Mouse (Mus musculus) liver, embryonic 12.5 days (tissue): Measurements from ENCODE around the gene Gpr179. TPM values are rescaled to one million over a fixed set of nuclear protein-coding genes. Genes with fewer than 3 reads are reported as not detected.
"Not testable (repeated sequence)": the region's sequence is repeated elsewhere in the genome, so short reads cannot be mapped to it uniquely, and the experiment has no call there.

ENCODE experiments used
- ATAC-seq: fragments of 200-750 bp; cut with Nextera tagmentation; 2 replicates; pipeline ENCODE4 v1.8.0; 2017; ENCODE audit warnings: moderate number of reproducible peaks, mild to moderate bottlenecking, moderate library complexity
- H3K27ac ChIP-seq: fragments of 300-500 bp; sonication (generic); 2 replicates; pipeline ENCODE4 v1.5.1; 2016; ENCODE audit warnings: mild to moderate bottlenecking
- H3K27me3 ChIP-seq: fragments of 300-500 bp; sonication (generic); replicated peaks from 2 replicates; pipeline ENCODE4 v1.6.1; 2016; ENCODE audit warnings: mild to moderate bottlenecking, moderate library complexity
- H3K36me3 ChIP-seq: fragments of 300-500 bp; sonication (generic); 2 replicates; pipeline ENCODE4 v1.6.1; 2016; ENCODE audit warnings: mild to moderate bottlenecking, moderate library complexity
- H3K4me1 ChIP-seq: fragments of 300-500 bp; sonication (generic); 2 replicates; pipeline ENCODE4 v1.6.1; 2016
- H3K4me2 ChIP-seq: fragments of 300-500 bp; sonication (generic); 2 replicates; pipeline ENCODE4 v1.6.1; 2016; ENCODE audit warnings: mild to moderate bottlenecking, moderate library complexity
- H3K4me3 ChIP-seq: fragments of 300-500 bp; sonication (generic); 2 replicates; pipeline ENCODE4 v1.5.1; 2016; ENCODE audit warnings: mild to moderate bottlenecking, moderate library complexity
- H3K9ac ChIP-seq: fragments of 300-500 bp; sonication (generic); 2 replicates; pipeline ENCODE4 v1.6.1; 2016; ENCODE audit warnings: mild to moderate bottlenecking, moderate library complexity
- H3K9me3 ChIP-seq: fragments of 300-500 bp; sonication (generic); replicated peaks from 2 replicates; pipeline ENCODE4 v1.6.1; 2016; ENCODE audit warnings: mild to moderate bottlenecking, moderate library complexity
- WGBS: fragments of 180-500 bp; shearing (Covaris S2); methylation state at CpG from one replicate; pipeline ENCODE4 v1.1.7; 2016; ENCODE audit not compliant: insufficient replicate concordance; 5-methylcytosine and 5-hydroxymethylcytosine counted together
- polyA plus RNA-seq: library from polyadenylated mRNA; unstranded; fragments of >200 nt; fragmentation: Nextera tagmentation; extraction: Ambion mirVana; gene quantifications from 2 replicates; pipeline ENCODE4 v1.2.1, GENCODE M21; 2016

Gene Gpr179
- polyA plus RNA-seq, 1 experiment from 2014 or later: not detected

DNA sequence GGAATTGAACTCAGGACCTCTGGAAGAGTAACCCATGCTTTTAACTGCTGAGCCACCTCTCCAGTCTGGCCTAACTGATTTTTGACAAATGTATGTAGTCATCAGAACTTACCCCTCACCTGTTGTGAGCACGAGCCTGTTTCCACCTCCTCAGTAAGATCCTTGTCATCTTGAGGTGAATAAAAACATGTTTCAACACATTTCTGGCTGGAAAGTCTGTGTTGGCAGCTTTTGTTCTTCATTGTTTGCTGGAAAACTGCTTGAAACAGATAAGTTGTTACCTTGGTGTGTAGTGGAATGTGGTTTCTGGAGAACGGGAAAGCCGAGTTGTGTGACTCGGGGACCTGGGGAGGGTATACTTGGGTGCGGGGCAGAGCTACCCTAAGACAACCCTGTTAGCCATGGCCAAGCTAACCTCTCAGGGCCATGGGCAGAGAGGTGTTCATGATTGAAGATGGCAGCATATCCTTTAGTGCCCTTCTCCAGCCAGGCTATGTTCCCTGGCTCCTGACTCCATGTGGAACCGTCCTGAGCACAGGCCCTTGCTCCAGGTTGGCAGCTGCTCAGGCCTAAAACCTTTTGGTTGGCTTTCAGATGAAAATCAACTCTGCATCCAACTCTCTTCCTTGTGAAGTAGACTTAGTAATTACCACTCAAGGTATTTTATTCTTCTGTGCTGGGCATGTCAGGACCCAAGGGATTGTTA is 20.4 kb upstream of the Gpr179 start:
- H3K9me3 ChIP-seq: no peaks in the 10 kb centered on the region
- peaks cover 6% of the 10 kb centered on the region for H3K4me1 ChIP-seq
- H3K4me2 ChIP-seq: no peak overlapping the region
- H3K9ac ChIP-seq: no peak overlapping the region
- 87% methylated on average over 6 of the region's 6 CpGs for WGBS
- peaks cover 36% of the 10 kb centered on the region for H3K36me3 ChIP-seq
- H3K27ac ChIP-seq: no peak overlapping the region
- no peak for ATAC-seq
- no peaks in the 10 kb centered on the region for H3K27me3 ChIP-seq
- H3K4me3 ChIP-seq: no peak overlapping the region

GRCm38 (mm10) chr11:97370329-97371091 is 18.6 kb upstream of the Gpr179 start:
- no peak for ATAC-seq
- H3K9me3 ChIP-seq: no peaks in the 10 kb centered on the region
- peaks cover 20% of the 10 kb centered on the region for H3K36me3 ChIP-seq

GRCm38 (mm10) chr11:97368501-97368900 is 16.6 kb upstream of the Gpr179 start:
- Histone ChIP-seq H3K4me1 (peaks cover 30% of the 10 kb centered on the region), H3K27ac (no peak overlapping the region), H3K4me3 (no peak overlapping the region), H3K27me3 (no peaks in the 10 kb centered on the region), H3K9me3 (no peaks in the 10 kb centered on the region), H3K4me2 (no peak overlapping the region), H3K9ac (no peak overlapping the region), H3K36me3 (0 out of 2 replicates have a peak, but pooled peaks cover 5% of the 10 kb centered on the region)
- WGBS: 78% methylated on average over 5 of the region's 5 CpGs
- ATAC-seq: no peak

More at GRCm38 (mm10) chr11:97370329-97371091, 18.6 kb upstream of the Gpr179 start:
- no peaks in the 10 kb centered on the region for H3K27me3 ChIP-seq
- H3K4me3 ChIP-seq: no peak overlapping the region
- peaks cover 10% of the 10 kb centered on the region for H3K4me1 ChIP-seq
- no peak overlapping the region for H3K4me2 ChIP-seq
- no peak overlapping the region for H3K27ac ChIP-seq
- 77% methylated on average over 7 of the region's 7 CpGs for WGBS
- H3K9ac ChIP-seq: no peak overlapping the region

DNA sequence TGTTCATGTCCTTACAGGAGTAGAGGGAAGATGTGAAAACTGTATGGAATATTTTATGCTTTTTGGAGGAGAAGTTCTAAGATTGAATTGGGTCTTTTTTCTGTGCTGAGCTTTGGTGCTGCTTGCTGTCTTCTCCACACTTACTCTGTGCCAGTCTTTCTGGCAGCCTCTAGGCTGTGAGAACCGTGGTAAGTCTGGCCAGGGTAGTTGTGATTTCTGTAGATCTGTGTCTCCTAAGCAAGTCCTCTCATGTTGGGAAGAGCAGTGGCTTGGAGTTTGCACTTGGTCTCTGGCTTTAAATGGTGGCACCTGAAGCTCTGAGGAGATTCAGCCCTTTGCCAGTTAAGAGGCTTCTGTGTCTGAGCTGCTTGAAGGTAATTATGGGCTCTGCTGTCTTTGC is 13.7 kb upstream of the Gpr179 start:
- Histone ChIP-seq H3K9ac (no peak overlapping the region), H3K27ac (0 out of 2 replicates have a peak overlapping the region, but pooled peaks have one; percentile 2), H3K27me3 (no peaks in the 10 kb centered on the region), H3K4me3 (no peak overlapping the region), H3K9me3 (no peaks in the 10 kb centered on the region), H3K36me3 (0 out of 2 replicates have a peak, but pooled peaks cover 2% of the 10 kb centered on the region), H3K4me2 (peak overlapping the region; percentile 98; the same call in 1 of the 2 replicates), H3K4me1 (peaks cover 42% of the 10 kb centered on the region)
- no peak for ATAC-seq
- WGBS: 78% methylated on average over 1 of the region's 1 CpGs

DNA sequence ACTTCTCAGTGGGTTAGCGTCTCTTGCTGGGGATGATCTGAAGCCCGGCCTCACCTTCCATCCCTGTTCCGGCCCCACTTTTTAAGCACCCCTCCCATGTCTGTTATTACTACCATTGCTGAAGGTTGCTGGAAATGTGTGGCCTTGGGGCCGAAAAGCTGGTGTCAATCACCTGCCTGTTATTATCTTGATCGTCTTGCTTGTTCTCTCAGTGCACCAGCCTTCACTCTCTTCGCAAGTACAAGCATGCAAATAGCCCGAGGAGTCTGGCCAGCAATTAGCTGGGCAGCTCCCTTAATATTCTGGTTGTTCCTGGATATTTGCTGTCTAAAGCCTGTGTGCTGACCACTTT is 11.7 kb upstream of the Gpr179 start:
- Histone ChIP-seq H3K9me3 (no peaks in the 10 kb centered on the region), H3K9ac (peak overlapping the region; percentile 98), H3K4me2 (peak overlapping the region; percentile 98), H3K4me1 (peaks cover 42% of the 10 kb centered on the region), H3K36me3 (0 out of 2 replicates have a peak, but pooled peaks cover 2% of the 10 kb centered on the region), H3K27ac (peak overlapping the region; percentile 91), H3K27me3 (no peaks in the 10 kb centered on the region), H3K4me3 (peak overlapping the region; percentile 99)
- WGBS: 3% methylated on average over 7 of the region's 7 CpGs
- no peak for ATAC-seq

GRCm38 (mm10) chr11:97362943-97363643 is 11.2 kb upstream of the Gpr179 start:
- H3K4me1 ChIP-seq: peaks cover 40% of the 10 kb centered on the region
- no peaks in the 10 kb centered on the region for H3K27me3 ChIP-seq
- WGBS: 1% methylated on average over 49 of the region's 49 CpGs
- peak overlapping the region; percentile 98 for H3K4me2 ChIP-seq
- H3K9me3 ChIP-seq: no peaks in the 10 kb centered on the region
- peak overlapping the region; percentile 98 for H3K9ac ChIP-seq
- H3K27ac ChIP-seq: peak overlapping the region; percentile 91
- ATAC-seq: 0 out of 2 replicates have a peak, but pooled peaks have one; percentile 1
- 0 out of 2 replicates have a peak, but pooled peaks cover 1% of the 10 kb centered on the region for H3K36me3 ChIP-seq
- H3K4me3 ChIP-seq: peak overlapping the region; percentile 99

DNA sequence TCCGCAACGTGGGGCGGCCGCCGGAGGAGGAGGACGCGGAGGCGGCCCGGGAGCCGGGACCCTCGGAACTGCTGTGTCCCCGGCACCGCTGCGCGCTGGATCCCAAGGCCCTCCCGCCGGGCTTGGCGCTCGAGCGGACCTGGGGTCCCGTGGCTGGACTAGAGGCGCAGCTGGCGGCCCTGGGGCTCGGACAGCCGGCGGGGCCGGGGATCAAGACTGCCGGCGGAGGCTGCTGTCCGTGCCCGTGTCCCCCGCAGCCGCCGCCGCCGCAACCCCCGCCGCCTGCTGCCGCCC is 10.7 kb upstream of the Gpr179 start:
- peak overlapping the region; percentile 91 for H3K27ac ChIP-seq
- H3K4me1 ChIP-seq: peaks cover 36% of the 10 kb centered on the region
- ATAC-seq: no peak
- peak overlapping the region; percentile 99 for H3K4me3 ChIP-seq
- WGBS: under 1% methylated on average over 39 of the region's 39 CpGs
- peak overlapping the region; percentile 98 for H3K4me2 ChIP-seq
- peak overlapping the region; percentile 98 for H3K9ac ChIP-seq
- H3K9me3 ChIP-seq: no peaks in the 10 kb centered on the region
- no peaks in the 10 kb centered on the region for H3K36me3 ChIP-seq
- no peaks in the 10 kb centered on the region for H3K27me3 ChIP-seq

DNA sequence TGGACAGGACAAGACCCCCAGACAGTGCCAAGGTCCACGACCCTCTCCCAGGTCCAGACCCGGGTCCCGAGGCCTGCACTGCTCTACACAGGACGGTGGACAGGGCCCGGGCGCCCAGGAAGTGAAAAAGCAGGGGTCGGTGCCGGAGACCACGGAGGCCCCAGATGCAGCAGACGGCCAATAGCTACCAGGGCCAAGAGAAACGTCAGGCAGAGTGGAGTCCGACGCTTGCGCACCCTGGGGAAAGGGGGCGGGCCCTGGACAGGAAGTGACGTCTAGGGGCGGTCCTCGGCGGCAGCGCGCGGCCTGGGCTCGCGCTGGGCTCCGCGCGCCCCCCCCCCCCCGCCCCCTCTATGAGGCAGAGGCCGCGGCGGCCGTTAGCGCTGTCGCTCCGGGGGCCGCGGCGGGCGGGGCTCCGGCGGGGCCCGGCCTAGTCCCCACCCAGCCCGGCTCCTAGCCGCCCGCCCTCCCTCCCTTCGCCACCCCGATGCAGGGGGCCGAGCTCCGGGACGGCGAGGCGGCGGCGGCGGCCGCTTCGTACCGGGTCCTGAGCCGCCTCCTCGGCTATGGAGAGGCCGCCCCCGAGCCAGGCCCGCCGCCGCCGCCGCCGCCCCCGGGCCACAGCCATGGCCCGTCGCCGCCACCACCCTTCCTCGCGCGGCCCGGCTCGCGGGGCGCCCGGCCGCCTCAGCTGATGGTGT is 10.2 kb upstream of the Gpr179 start, which contains the start of gene Socs7:
TSS of gene Socs7 (plus strand) at position 604 of the 701 bp plus-strand sequence.
- WGBS: under 1% methylated on average over 14 of the region's 81 CpGs

GRCm38 (mm10) chr11:97357663-97358062 is 5.8 kb upstream of the Gpr179 start:
- not testable (repeated sequence) for H3K27ac ChIP-seq, ATAC-seq, H3K4me3 ChIP-seq, H3K4me1 ChIP-seq, H3K36me3 ChIP-seq, H3K9ac ChIP-seq, H3K9me3 ChIP-seq, H3K4me2 ChIP-seq
- 8% methylated on average over 6 of the region's 6 CpGs for WGBS
- H3K27me3 ChIP-seq: peaks cover 21% of the 10 kb centered on the region; the same call in 1 of the 2 replicates

More for the DNA sequence above, 10.2 kb upstream of the Gpr179 start, which contains the start of gene Socs7:
- peak within 1 kb of the TSS; percentile 91 for H3K27ac ChIP-seq
- H3K9ac ChIP-seq: peak within 1 kb of the TSS; percentile 98
- no peaks in the 10 kb centered on the region for H3K27me3 ChIP-seq
- no peaks in the 10 kb centered on the region for H3K9me3 ChIP-seq
- peaks cover 36% of the 10 kb centered on the region for H3K4me1 ChIP-seq
- ATAC-seq: peak; percentile 96
- H3K4me2 ChIP-seq: peak within 1 kb of the TSS; percentile 98
- H3K36me3 ChIP-seq: no peaks in the 10 kb centered on the region
- peak within 1 kb of the TSS; percentile 99 for H3K4me3 ChIP-seq

DNA sequence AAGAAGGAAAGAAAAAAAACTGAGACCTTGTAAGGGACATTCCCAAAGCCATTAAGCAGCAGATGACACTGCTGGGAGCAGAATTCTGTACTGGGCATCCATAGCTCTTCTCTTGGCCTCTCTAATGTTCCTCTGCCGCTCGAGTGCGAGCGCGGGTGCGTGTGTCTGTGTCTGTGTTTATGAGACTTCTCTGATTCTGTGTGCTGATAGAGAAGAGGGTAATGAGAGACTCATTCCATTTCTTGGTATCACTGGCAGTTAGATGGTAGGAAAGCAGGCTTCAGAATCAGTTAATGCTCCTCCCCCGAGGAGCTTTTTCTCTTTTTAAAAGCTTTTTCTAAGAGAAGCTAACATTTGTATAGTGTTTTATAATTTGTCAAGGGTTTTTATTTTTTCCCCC is 3.4 kb upstream of the Gpr179 start:
- H3K4me2 ChIP-seq: no peak overlapping the region
- peaks cover 36% of the 10 kb centered on the region; the same call in 1 of the 2 replicates for H3K27me3 ChIP-seq
- H3K36me3 ChIP-seq: no peaks in the 10 kb centered on the region
- no peak overlapping the region for H3K4me3 ChIP-seq
- peaks cover 3% of the 10 kb centered on the region for H3K4me1 ChIP-seq
- no peaks in the 10 kb centered on the region for H3K9me3 ChIP-seq
- no peak overlapping the region for H3K9ac ChIP-seq
- no peak overlapping the region for H3K27ac ChIP-seq
- 70% methylated on average over 7 of the region's 7 CpGs for WGBS
- ATAC-seq: no peak

GRCm38 (mm10) chr11:97354646-97355045 is 2.8 kb upstream of the Gpr179 start:
- H3K27ac ChIP-seq: no peak overlapping the region
- no peak overlapping the region for H3K4me3 ChIP-seq
- no peaks in the 10 kb centered on the region for H3K9me3 ChIP-seq
- no peak overlapping the region for H3K4me2 ChIP-seq
- no peaks in the 10 kb centered on the region for H3K36me3 ChIP-seq
- 46% methylated on average over 2 of the region's 2 CpGs for WGBS
- H3K27me3 ChIP-seq: peaks cover 36% of the 10 kb centered on the region
- H3K4me1 ChIP-seq: peaks cover 9% of the 10 kb centered on the region
- H3K9ac ChIP-seq: no peak overlapping the region
- no peak for ATAC-seq
